ENCODE assay signal across 12 mouse cellular contexts in the genomic region with DNA sequence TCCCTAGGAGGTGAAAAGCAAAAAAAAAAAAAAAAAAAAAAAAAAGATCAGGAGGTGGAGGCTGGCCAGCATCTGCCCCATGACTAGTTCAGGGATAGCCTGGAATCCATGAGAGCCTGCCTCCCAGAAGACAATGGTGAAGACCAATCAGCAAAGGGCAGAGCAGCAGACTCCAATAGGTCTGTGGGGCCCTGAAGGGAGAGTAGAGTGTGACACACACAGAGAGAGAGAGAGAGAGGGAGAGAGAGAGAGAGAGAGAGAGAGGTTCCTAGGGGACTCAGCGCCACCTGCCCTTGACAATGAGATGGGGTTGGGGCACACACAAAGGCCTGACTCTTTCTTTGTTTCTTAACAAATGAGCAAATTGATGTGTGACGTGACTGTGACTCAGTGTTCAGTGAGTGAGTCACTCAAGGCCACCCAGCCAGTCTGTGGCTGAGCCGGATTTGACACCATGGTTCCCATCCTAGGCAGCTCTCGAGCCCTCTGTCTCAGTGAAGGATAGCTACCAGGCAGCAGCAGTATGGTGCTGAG. TPM values are rescaled to one million over a fixed set of nuclear protein-coding genes. Genes with fewer than 3 reads are reported as not detected.
DNase-seq lines count a peak whose midpoint lies in the region; ATAC-seq lines count a peak whose summit lies in the region.
"Had no signal": no experiment of that assay in that cellular context is flagged by ENCODE, and none has a peak within 500 bp of the region (broad histone marks: within the 10 kb centered on the region; RNA-seq: fewer than 3 reads in every experiment).

No protein-coding gene starts in this region.

- 0 out of 2 replicates have a peak, but pooled peaks have one; percentile 15 for ATAC-seq in hindbrain, embryonic 15.5 days (ENCODE audit: low FRiP score, low read depth)
- no peak for ATAC-seq in neural tube, embryonic 15.5 days (ENCODE audit: low FRiP score)
- ATAC-seq: inflammation-experienced regulatory T-cells, adult 6 months had no signal

- DNase-seq in heart, embryonic 10.5 days (ENCODE audit: low spot score) = no peak
- DNase-seq in heart, adult 18-20 months = no peak
- peak; percentile 78 for DNase-seq in embryo, embryonic 10.5 days (ENCODE audit: low spot score)
- no peak for DNase-seq in lung, adult 18-20 months
- DNase-seq in lung, postnatal 14 days = no peak
- no peak for DNase-seq in urinary bladder, postnatal 4 days (ENCODE audit: low spot score in 2 of 2)
- DNase-seq: right cerebral cortex, postnatal 25 days had no signal

- H3K9ac ChIP-seq in hindbrain, embryonic 15.5 days = no peak overlapping the region
- no peak overlapping the region for H3K9ac ChIP-seq in neural tube, embryonic 15.5 days (replicated peaks)

- H3K27ac ChIP-seq in heart, embryonic 10.5 days = 0 out of 2 replicates have a peak overlapping the region, but pooled peaks have one; percentile 9
- H3K27ac ChIP-seq in hindbrain, embryonic 15.5 days (replicated peaks) = 0 out of 2 replicates have a peak overlapping the region, but pooled peaks have one; percentile 52
- 0 out of 2 replicates have a peak overlapping the region, but pooled peaks have one; percentile 25 for H3K27ac ChIP-seq in neural tube, embryonic 15.5 days (replicated peaks)

- H3K36me3 ChIP-seq in heart, embryonic 10.5 days = no peaks in the 10 kb centered on the region
- H3K36me3 ChIP-seq in hindbrain, embryonic 15.5 days = no peaks in the 10 kb centered on the region
- H3K36me3 ChIP-seq in neural tube, embryonic 15.5 days = no peaks in the 10 kb centered on the region

- H3K4me2 ChIP-seq in hindbrain, embryonic 15.5 days = no peak overlapping the region
- no peak overlapping the region for H3K4me2 ChIP-seq in neural tube, embryonic 15.5 days

- no peak overlapping the region for H3K4me3 ChIP-seq in heart, embryonic 10.5 days
- H3K4me3 ChIP-seq in hindbrain, embryonic 15.5 days = no peak overlapping the region
- H3K4me3 ChIP-seq in neural tube, embryonic 15.5 days (replicated peaks) = no peak overlapping the region

- no peaks in the 10 kb centered on the region for H3K9me3 ChIP-seq in heart, embryonic 10.5 days
- no peaks in the 10 kb centered on the region for H3K9me3 ChIP-seq in hindbrain, embryonic 15.5 days
- H3K9me3 ChIP-seq in neural tube, embryonic 15.5 days (replicated peaks) = no peaks in the 10 kb centered on the region

- 63% methylated on average over 4 of the region's 4 CpGs for WGBS in heart, embryonic 10.5 days
- WGBS in hindbrain, embryonic 15.5 days = 9% methylated on average over 4 of the region's 4 CpGs
- 14% methylated on average over 4 of the region's 4 CpGs for WGBS in neural tube, embryonic 15.5 days

- H3K27me3 ChIP-seq in heart, embryonic 10.5 days (ENCODE audit: insufficient read depth, poor library complexity, severe bottlenecking) = no peaks in the 10 kb centered on the region
- H3K27me3 ChIP-seq in hindbrain, embryonic 15.5 days = no peaks in the 10 kb centered on the region
- no peaks in the 10 kb centered on the region for H3K27me3 ChIP-seq in neural tube, embryonic 15.5 days (replicated peaks)
- H3K27me3 ChIP-seq: CH12.LX had no signal

- H3K4me1 ChIP-seq in heart, embryonic 10.5 days = peaks cover 32% of the 10 kb centered on the region
- H3K4me1 ChIP-seq in hindbrain, embryonic 15.5 days (replicated peaks) = peaks cover 31% of the 10 kb centered on the region
- peaks cover 19% of the 10 kb centered on the region for H3K4me1 ChIP-seq in neural tube, embryonic 15.5 days

RNA-seq across cellular contexts. Expression of a gene that starts 52.9 kb away (rescaled TPM):
- not detected in 2 replicates for polyA plus RNA-seq in heart, embryonic 10.5 days (2016; fragmentation: Nextera tagmentation; extraction: Ambion mirVana)
- not detected for total RNA-seq in heart, adult 18-20 months (2021)
- polyA plus RNA-seq in hindbrain, embryonic 15.5 days (2015; fragmentation: Nextera tagmentation; extraction: Ambion mirVana) = not detected in 2 replicates
- polyA plus RNA-seq in neural tube, embryonic 15.5 days (2015; fragmentation: Nextera tagmentation; extraction: Ambion mirVana) = not detected in 2 replicates
- total RNA-seq: CH12.LX had no signal
- polyA plus RNA-seq: inflammation-experienced regulatory T-cells, adult 6 months; liver, embryonic 16.5 days had no signal
